Mouse (Mus musculus): ENCODE data around the gene Gm17521. TPM values are rescaled to one million over a fixed set of nuclear protein-coding genes. Genes with fewer than 3 reads are reported as not detected.
"Not testable (repeated sequence)": the region's sequence is repeated elsewhere in the genome, so short reads cannot be mapped to it uniquely, and the experiment has no call there.

Gene Gm17521
- polyA plus RNA-seq (2016; fragmentation: Nextera tagmentation; extraction: Ambion mirVana), result not detected in 2 replicates

DNA sequence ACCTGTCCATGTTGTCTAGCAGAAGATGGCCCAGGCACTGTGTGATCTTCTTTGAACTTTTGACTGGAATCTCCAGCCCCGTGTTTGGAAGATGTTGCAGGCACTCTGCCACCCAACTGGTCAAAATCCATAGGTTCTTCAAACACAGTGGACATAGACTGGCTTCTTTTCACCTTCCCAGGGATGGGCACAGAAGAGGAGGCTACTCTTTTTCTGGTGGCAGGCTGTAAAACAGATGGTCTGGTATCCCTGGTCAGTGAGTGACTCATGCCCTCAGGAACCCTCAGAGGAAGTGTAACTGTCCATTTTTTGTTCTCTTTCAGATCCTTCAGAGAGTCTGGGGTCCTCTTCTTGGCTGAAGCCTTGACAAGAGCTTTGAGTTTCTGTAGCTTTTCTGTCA, at the start of gene Gm17521:
Gm17521 (minus strand) TSS at position 101 of the 400 bp plus-strand sequence.
- H3K4me2 ChIP-seq (replicated peaks); H3K4me3 ChIP-seq; H3K4me1 ChIP-seq; H3K9ac ChIP-seq; H3K9me3 ChIP-seq; H3K27me3 ChIP-seq (replicated peaks); ATAC-seq (ENCODE audit: low FRiP score, low read depth); H3K27ac ChIP-seq; H3K36me3 ChIP-seq: not testable (repeated sequence)
- 73% methylated on average over 1 of the region's 1 CpGs for WGBS

DNA sequence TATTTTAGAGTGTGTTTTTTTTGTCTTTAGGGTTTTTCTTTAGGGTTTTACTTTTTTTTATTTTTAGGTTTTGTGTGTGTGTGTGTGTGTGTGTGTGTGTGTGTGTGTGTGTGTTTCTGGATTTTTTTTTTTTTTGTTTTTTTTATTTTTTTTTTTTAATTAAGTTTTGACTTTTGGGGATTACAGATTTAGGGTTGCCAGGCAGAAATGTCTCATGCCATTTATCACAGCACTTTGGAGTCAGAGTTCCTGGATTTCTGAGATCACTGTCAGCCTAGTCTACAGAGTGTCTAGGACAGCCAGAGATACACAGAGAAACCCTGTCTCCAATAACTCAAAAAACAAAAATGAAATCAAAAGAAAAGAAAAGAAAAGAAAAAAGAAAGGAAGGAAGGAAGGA, 14.5 kb upstream of the Gm17521 start:
- Histone ChIP-seq H3K36me3 (no peaks in the 10 kb centered on the region), H3K27me3 (replicated peaks) (no peaks in the 10 kb centered on the region), H3K4me3 (no peak overlapping the region), H3K9me3 (no peaks in the 10 kb centered on the region), H3K9ac (no peak overlapping the region), H3K4me1 (no peaks in the 10 kb centered on the region), H3K27ac (no peak overlapping the region), H3K4me2 (replicated peaks) (no peak overlapping the region)
- ATAC-seq (ENCODE audit: low FRiP score, low read depth), result no peak

DNA sequence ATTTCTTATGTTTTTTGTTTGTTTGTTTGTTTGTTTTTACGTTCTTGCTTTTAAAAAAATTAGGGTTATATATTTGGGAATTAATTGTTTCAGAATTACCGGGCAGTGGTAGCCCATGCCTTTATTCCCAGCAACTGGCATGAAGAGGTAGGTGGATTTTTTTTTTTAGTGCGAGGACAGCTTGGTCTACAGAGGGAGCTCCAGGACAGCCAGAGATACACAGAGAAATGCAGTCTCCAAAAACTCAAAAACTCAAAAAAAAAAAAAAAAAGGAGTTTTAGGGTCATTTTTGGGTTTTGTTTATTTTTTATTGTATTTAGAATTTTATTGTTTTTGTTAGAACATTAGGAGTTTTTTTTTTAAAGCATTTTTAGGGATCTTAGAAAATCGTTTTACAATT, 14.0 kb upstream of the Gm17521 start:
- Histone ChIP-seq H3K9me3 (no peaks in the 10 kb centered on the region), H3K27me3 (replicated peaks) (no peaks in the 10 kb centered on the region), H3K36me3 (no peaks in the 10 kb centered on the region), H3K4me2 (replicated peaks) (no peak overlapping the region), H3K27ac (no peak overlapping the region), H3K4me3 (no peak overlapping the region), H3K9ac (no peak overlapping the region), H3K4me1 (no peaks in the 10 kb centered on the region)
- no peak for ATAC-seq (ENCODE audit: low FRiP score, low read depth)
- WGBS, result 71% methylated on average over 4 of the region's 4 CpGs

Other genes with a start within 250 kb of the Gm17521 start
- gene Cldn34c1, start 73.8 kb upstream of the Gm17521 start, polyA plus RNA-seq (2016; fragmentation: Nextera tagmentation; extraction: Ambion mirVana), result 34.8 and 37.1 TPM in 2 replicates
- not detected in 2 replicates for gene Srsx, start 192.8 kb upstream of the Gm17521 start, polyA plus RNA-seq (2016; fragmentation: Nextera tagmentation; extraction: Ambion mirVana)
- not detected in 2 replicates for gene Gm17577, start 217.2 kb upstream of the Gm17521 start, polyA plus RNA-seq (2016; fragmentation: Nextera tagmentation; extraction: Ambion mirVana)